In genomic region chr12:71047473-71048078, GRCm38 (mm10) we compare ENCODE assay signal across 9 mouse cellular contexts. TPM values are rescaled to one million over a fixed set of nuclear protein-coding genes. Genes with fewer than 3 reads are reported as not detected.
DNase-seq lines count a peak whose midpoint lies in the region; ATAC-seq lines count a peak whose summit lies in the region.
"Had no signal": no experiment of that assay in that cellular context is flagged by ENCODE, and none has a peak within 500 bp of the region (broad histone marks: within the 10 kb centered on the region; RNA-seq: fewer than 3 reads in every experiment).

No protein-coding gene starts in this region.

- peaks cover 17% of the 10 kb centered on the region for H3K4me1 ChIP-seq in lung, embryonic 16.5 days (replicated peaks; ENCODE audit: control insufficient read depth, insufficient read depth, low read length)
- peaks cover 15% of the 10 kb centered on the region for H3K4me1 ChIP-seq in hindbrain, embryonic 16.5 days (ENCODE audit: control insufficient read depth, insufficient read depth, low read depth, low read length)
- peaks cover 4% of the 10 kb centered on the region for H3K4me1 ChIP-seq in neural tube, embryonic 12.5 days

- peak; percentile 16 for DNase-seq in cerebellum, adult 11 months
- no peak for DNase-seq in cerebellum, postnatal 25 days
- no peak for DNase-seq in lung, postnatal 4 days
- DNase-seq in adrenal gland, adult (ENCODE audit: inconsistent age in 2 of 2, low spot score in 1 of 2), result no peak
- no peak for DNase-seq in adrenal gland, postnatal 25 days

- peaks cover 20% of the 10 kb centered on the region for H3K36me3 ChIP-seq in lung, embryonic 16.5 days (ENCODE audit: control insufficient read depth, insufficient read depth, low read length)
- H3K36me3 ChIP-seq in hindbrain, embryonic 16.5 days (ENCODE audit: control insufficient read depth, insufficient read depth, low read length), result peaks cover 7% of the 10 kb centered on the region
- peaks cover 9% of the 10 kb centered on the region for H3K36me3 ChIP-seq in neural tube, embryonic 12.5 days

- 46% methylated on average over 8 of the region's 8 CpGs for WGBS in lung, embryonic 16.5 days
- WGBS in hindbrain, embryonic 16.5 days, result 33% methylated on average over 8 of the region's 8 CpGs
- 51% methylated on average over 8 of the region's 8 CpGs for WGBS in neural tube, embryonic 12.5 days

- peak overlapping the region; percentile 84 for H3K27ac ChIP-seq in lung, embryonic 16.5 days (ENCODE audit: low read length)
- peak overlapping the region; percentile 95 for H3K27ac ChIP-seq in hindbrain, embryonic 16.5 days (ENCODE audit: low read depth, low read length)
- H3K27ac ChIP-seq in neural tube, embryonic 12.5 days, result peak overlapping the region; percentile 34; the same call in 1 of the 2 replicates
- H3K27ac ChIP-seq: liver, embryonic 13.5 days had no signal

- ATAC-seq in lung, embryonic 16.5 days (ENCODE audit: low read depth), result no peak
- peak; percentile 76 for ATAC-seq in hindbrain, embryonic 16.5 days
- ATAC-seq in neural tube, embryonic 12.5 days (ENCODE audit: low FRiP score, low read depth), result peak; percentile 75

- peak overlapping the region; percentile 30 for H3K4me3 ChIP-seq in lung, embryonic 16.5 days (ENCODE audit: low read length)
- peak overlapping the region; percentile 51 for H3K4me3 ChIP-seq in hindbrain, embryonic 16.5 days (ENCODE audit: low read length)
- no peak overlapping the region; the same call in 1 of the 2 replicates for H3K4me3 ChIP-seq in neural tube, embryonic 12.5 days
- H3K4me3 ChIP-seq: liver, embryonic 13.5 days had no signal

- no peaks in the 10 kb centered on the region for H3K27me3 ChIP-seq in lung, embryonic 16.5 days (ENCODE audit: control insufficient read depth, insufficient read depth, low read depth, low read length)
- no peaks in the 10 kb centered on the region for H3K27me3 ChIP-seq in hindbrain, embryonic 16.5 days (replicated peaks; ENCODE audit: control insufficient read depth, insufficient read depth, low read length)
- H3K27me3 ChIP-seq in neural tube, embryonic 12.5 days (replicated peaks), result no peaks in the 10 kb centered on the region
- H3K27me3 ChIP-seq: liver, embryonic 13.5 days had no signal

- H3K9ac ChIP-seq in lung, embryonic 16.5 days (ENCODE audit: low read length), result peak overlapping the region; percentile 56
- peak overlapping the region; percentile 66 for H3K9ac ChIP-seq in hindbrain, embryonic 16.5 days (ENCODE audit: low read depth, low read length)
- H3K9ac ChIP-seq in neural tube, embryonic 12.5 days, result 0 out of 2 replicates have a peak overlapping the region, but pooled peaks have one; percentile 18
- H3K9ac ChIP-seq: liver, embryonic 13.5 days had no signal

- H3K4me2 ChIP-seq in lung, embryonic 16.5 days (ENCODE audit: low read depth, low read length), result peak overlapping the region; percentile 58
- peak overlapping the region; percentile 66 for H3K4me2 ChIP-seq in hindbrain, embryonic 16.5 days (ENCODE audit: low read length)
- H3K4me2 ChIP-seq in neural tube, embryonic 12.5 days (replicated peaks), result peak overlapping the region; percentile 58
- H3K4me2 ChIP-seq: liver, embryonic 13.5 days had no signal

- no peaks in the 10 kb centered on the region for H3K9me3 ChIP-seq in lung, embryonic 16.5 days (ENCODE audit: control insufficient read depth, low read length)
- H3K9me3 ChIP-seq in hindbrain, embryonic 16.5 days (ENCODE audit: control insufficient read depth, low read length), result no peaks in the 10 kb centered on the region
- H3K9me3 ChIP-seq in neural tube, embryonic 12.5 days, result no peaks in the 10 kb centered on the region
- H3K9me3 ChIP-seq: liver, embryonic 13.5 days had no signal

RNA-seq across cellular contexts. Expression of gene Arid4a, which starts 31.8 kb away (rescaled TPM):
- polyA plus RNA-seq in lung, embryonic 16.5 days (2015; fragmentation: Nextera tagmentation; extraction: Ambion mirVana), result 44.7 and 47.7 TPM in 2 replicates
- 41.4 and 41.7 TPM in 2 replicates for polyA plus RNA-seq in hindbrain, embryonic 16.5 days (2015; fragmentation: Nextera tagmentation; extraction: Ambion mirVana)
- 36.7 and 39.5 TPM in 2 replicates for polyA plus RNA-seq in neural tube, embryonic 12.5 days (2016; fragmentation: Nextera tagmentation; extraction: Ambion mirVana)
- 23.9 and 27.9 TPM in 2 replicates for total RNA-seq in adrenal gland, postnatal 25 days (2021)

Comparison
In these comparisons a context has a peak if more than half of its experiments do, and no peak if none do; other contexts are left out.
1. H3K27ac ChIP-seq: peak in every context shown above with its lines; median percentile 95 in hindbrain, embryonic 16.5 days; 84 in lung, embryonic 16.5 days; 34 in neural tube, embryonic 12.5 days.